Mouse (Mus musculus): Measurements from ENCODE around the gene Cenps. TPM values are rescaled to one million over a fixed set of nuclear protein-coding genes. Genes with fewer than 3 reads are reported as not detected.

Gene Cenps
- polyA plus RNA-seq, 1 experiment from 2014 or later = 27.9 TPM

Other genes starting within 250 kb of the Cenps start
- 45.6 and 52.1 TPM in 2 replicates for gene Pex14, start 37.8 kb downstream of the Cenps start, polyA plus RNA-seq (2015; fragmentation: Nextera tagmentation; extraction: Ambion mirVana)
- gene Dffa, start 33.5 kb downstream of the Cenps start, polyA plus RNA-seq (2015; fragmentation: Nextera tagmentation; extraction: Ambion mirVana) = 38.7 and 38.8 TPM in 2 replicates
- gene Cort, start 10.9 kb downstream of the Cenps start, polyA plus RNA-seq (2015; fragmentation: Nextera tagmentation; extraction: Ambion mirVana) = 0.37 TPM in 1 of 2 replicates, not detected in the other
- 108 and 111 TPM in 2 replicates for gene Pgd, start 29.1 kb upstream of the Cenps start, polyA plus RNA-seq (2015; fragmentation: Nextera tagmentation; extraction: Ambion mirVana)
- gene Kif1b, start 170.1 kb upstream of the Cenps start, polyA plus RNA-seq (2015; fragmentation: Nextera tagmentation; extraction: Ambion mirVana) = 41.6 and 47.3 TPM in 2 replicates

Data from limb, embryonic 15.5 days (tissue).